Mouse (Mus musculus) heart, embryonic 15.5 days (tissue): ENCODE measurements at regions not wholly inside any gene's neighbourhood (a gene's known extent, or its start where the extent isn't known, plus 50 kb on each side); places are given as distances from the start of the nearest gene placed in this dataset.

Experiments
- ATAC-seq: fragments of 200-750 bp; cut with Nextera tagmentation; replicated peaks from 2 replicates; pipeline ENCODE4 v1.8.0; 2017; ENCODE audit warnings: low read depth, moderate TSS enrichment; ENCODE audit not compliant: insufficient number of reproducible peaks, insufficient read depth, low FRiP score
- H3K27ac ChIP-seq: fragments of 300-500 bp; sonication (generic); 2 replicates; pipeline ENCODE4 v1.5.1; 2015; ENCODE audit warnings: mild to moderate bottlenecking, inconsistent platforms
- H3K27me3 ChIP-seq: fragments of 300-500 bp; sonication (generic); 2 replicates; pipeline ENCODE4 v1.6.1; 2015; ENCODE audit warnings: inconsistent platforms
- H3K36me3 ChIP-seq: fragments of 300-500 bp; sonication (generic); 2 replicates; pipeline ENCODE4 v1.6.1; 2015; ENCODE audit warnings: mild to moderate bottlenecking, inconsistent platforms
- H3K4me1 ChIP-seq: fragments of 300-500 bp; sonication (generic); replicated peaks from 2 replicates; pipeline ENCODE4 v1.6.1; 2015; ENCODE audit warnings: inconsistent platforms
- H3K4me2 ChIP-seq: fragments of 300-500 bp; sonication (generic); 2 replicates; pipeline ENCODE4 v1.6.1; 2015; ENCODE audit warnings: inconsistent platforms, mild to moderate bottlenecking, moderate library complexity
- H3K4me3 ChIP-seq: fragments of 300-500 bp; sonication (generic); 2 replicates; pipeline ENCODE4 v1.5.1; 2015; ENCODE audit warnings: mild to moderate bottlenecking, inconsistent platforms
- H3K9ac ChIP-seq: fragments of 300-500 bp; sonication (generic); 2 replicates; pipeline ENCODE4 v1.6.1; 2015; ENCODE audit warnings: mild to moderate bottlenecking, inconsistent platforms
- H3K9me3 ChIP-seq: fragments of 300-500 bp; sonication (generic); replicated peaks from 2 replicates; pipeline ENCODE4 v1.6.1; 2016; ENCODE audit warnings: inconsistent platforms
- WGBS: fragments of 180-500 bp; shearing (Covaris S2); methylation state at CpG from one replicate; pipeline ENCODE4 v1.1.7; 2015; ENCODE audit warnings: mixed read lengths; 5-methylcytosine and 5-hydroxymethylcytosine counted together

- Histone ChIP-seq H3K4me1 (no peaks in the 10 kb centered on the region), H3K27ac (no peak overlapping the region), H3K27me3 (no peaks in the 10 kb centered on the region), H3K9me3 (no peaks in the 10 kb centered on the region), H3K4me2 (no peak overlapping the region), H3K4me3 (no peak overlapping the region), H3K9ac (no peak overlapping the region), H3K36me3 (no peaks in the 10 kb centered on the region)
- 71% methylated on average over 13 of the region's 13 CpGs for WGBS
- ATAC-seq: no peak
Measured at GRCm38 (mm10) chr15:86807296-86808080, 593.2 kb downstream of the Tbc1d22a start.

DNA sequence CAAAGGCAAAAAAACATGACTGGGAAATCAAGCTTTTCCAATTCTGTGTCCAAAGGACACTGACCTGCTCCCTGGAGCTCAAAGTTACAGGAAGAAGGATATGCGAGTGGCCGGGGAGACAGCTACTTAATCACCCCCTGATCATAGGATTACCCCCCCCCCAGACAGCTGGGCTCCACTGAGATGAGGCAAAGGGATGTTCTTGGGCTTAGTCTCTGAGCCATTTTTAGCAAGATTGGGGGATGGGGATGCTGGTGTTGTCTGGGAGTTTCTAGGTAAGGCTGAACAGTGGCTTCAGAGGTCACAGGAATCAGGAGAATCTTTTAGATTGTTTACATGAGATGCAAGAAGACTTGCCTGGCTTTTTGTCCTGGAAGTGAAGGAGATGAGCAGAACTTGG is 597.6 kb downstream of the Tbc1d22a start:
- H3K27me3 ChIP-seq: no peaks in the 10 kb centered on the region
- no peak overlapping the region for H3K4me3 ChIP-seq
- H3K36me3 ChIP-seq: no peaks in the 10 kb centered on the region
- no peak overlapping the region for H3K4me2 ChIP-seq
- H3K27ac ChIP-seq: no peak overlapping the region
- no peaks in the 10 kb centered on the region for H3K9me3 ChIP-seq
- 52% methylated on average over 2 of the region's 2 CpGs for WGBS
- no peak overlapping the region for H3K9ac ChIP-seq
- no peak for ATAC-seq
- no peaks in the 10 kb centered on the region for H3K4me1 ChIP-seq

GRCm38 (mm10) chr15:86814808-86815421 is 600.7 kb downstream of the Tbc1d22a start:
- H3K36me3 ChIP-seq: no peaks in the 10 kb centered on the region
- H3K4me3 ChIP-seq: no peak overlapping the region
- no peak for ATAC-seq
- no peaks in the 10 kb centered on the region for H3K4me1 ChIP-seq
- no peak overlapping the region for H3K4me2 ChIP-seq
- H3K27ac ChIP-seq: no peak overlapping the region
- no peaks in the 10 kb centered on the region for H3K27me3 ChIP-seq
- H3K9me3 ChIP-seq: no peaks in the 10 kb centered on the region
- H3K9ac ChIP-seq: no peak overlapping the region
- WGBS: 53% methylated on average over 8 of the region's 8 CpGs

DNA sequence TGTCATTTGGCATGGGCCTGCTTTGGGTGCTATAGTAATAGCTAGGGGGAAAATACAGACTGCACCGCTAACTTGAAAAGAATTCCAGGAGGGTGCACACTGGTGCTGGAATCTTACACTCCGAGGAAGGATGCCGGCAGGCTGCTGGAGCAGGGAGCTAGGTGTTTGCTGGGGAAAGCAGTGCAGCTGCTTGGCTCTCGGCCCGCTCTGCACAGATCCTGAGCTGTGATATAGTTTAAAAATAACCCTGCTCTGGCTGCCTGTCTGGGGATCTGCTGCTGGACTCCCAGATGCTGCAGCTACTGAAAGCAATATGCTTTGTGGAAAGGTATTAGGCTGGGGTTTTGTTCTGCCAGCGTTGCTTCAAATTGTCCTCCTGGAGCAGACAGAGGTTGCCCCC is 621.7 kb downstream of the Tbc1d22a start:
- Histone ChIP-seq H3K27me3 (no peaks in the 10 kb centered on the region), H3K4me2 (0 out of 2 replicates have a peak overlapping the region, but pooled peaks have one; percentile 7), H3K4me1 (peaks cover 12% of the 10 kb centered on the region), H3K9ac (no peak overlapping the region), H3K36me3 (no peaks in the 10 kb centered on the region), H3K4me3 (no peak overlapping the region), H3K27ac (no peak overlapping the region), H3K9me3 (no peaks in the 10 kb centered on the region)
- ATAC-seq: no peak
- 20% methylated on average over 6 of the region's 6 CpGs for WGBS

GRCm38 (mm10) chr15:86852161-86852870 is 638.1 kb downstream of the Tbc1d22a start:
- no peaks in the 10 kb centered on the region for H3K9me3 ChIP-seq
- H3K27me3 ChIP-seq: no peaks in the 10 kb centered on the region
- no peak overlapping the region for H3K4me3 ChIP-seq
- ATAC-seq: no peak
- no peak overlapping the region for H3K27ac ChIP-seq
- H3K9ac ChIP-seq: no peak overlapping the region
- no peaks in the 10 kb centered on the region for H3K36me3 ChIP-seq
- WGBS: 45% methylated on average over 11 of the region's 11 CpGs
- no peaks in the 10 kb centered on the region for H3K4me1 ChIP-seq
- no peak overlapping the region for H3K4me2 ChIP-seq

- no peaks in the 10 kb centered on the region for H3K36me3 ChIP-seq
- no peaks in the 10 kb centered on the region for H3K4me1 ChIP-seq
- no peak overlapping the region for H3K4me2 ChIP-seq
- H3K9me3 ChIP-seq: no peaks in the 10 kb centered on the region
- no peak for ATAC-seq
- 7% methylated on average over 3 of the region's 3 CpGs for WGBS
- H3K27me3 ChIP-seq: no peaks in the 10 kb centered on the region
- H3K9ac ChIP-seq: no peak overlapping the region
- no peak overlapping the region for H3K4me3 ChIP-seq
- no peak overlapping the region for H3K27ac ChIP-seq
Measured at GRCm38 (mm10) chr15:86858356-86858906, 644.2 kb downstream of the Tbc1d22a start.

DNA sequence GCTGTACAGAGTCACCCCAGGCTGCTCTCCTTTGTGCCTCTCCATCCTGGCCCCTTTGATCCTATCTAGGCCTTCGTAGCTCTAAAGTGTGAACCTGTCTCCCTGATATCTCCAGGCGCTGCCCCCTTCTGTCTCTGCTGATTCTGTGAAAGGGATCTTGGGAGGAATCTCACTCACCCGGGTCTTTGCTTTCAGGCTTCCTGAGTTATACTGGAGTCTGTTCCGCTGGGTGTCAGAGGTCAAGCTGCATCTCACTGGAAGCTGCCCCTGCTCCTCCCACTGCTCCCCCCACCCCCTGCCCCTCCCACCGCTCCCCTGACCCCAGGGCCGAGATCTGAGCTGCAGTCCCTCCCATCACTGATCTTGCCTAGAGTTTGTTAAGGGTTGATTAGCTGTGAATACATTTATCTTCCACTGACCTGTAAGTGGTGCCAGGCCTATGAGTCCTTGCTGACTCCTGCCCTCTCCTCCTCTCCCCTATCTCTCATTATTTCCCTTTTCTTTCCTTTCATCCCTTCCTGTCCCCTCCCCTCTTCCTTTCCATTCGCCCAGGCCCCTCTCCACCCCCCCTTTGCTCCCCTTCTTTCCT is 661.6 kb downstream of the Tbc1d22a start:
- Histone ChIP-seq H3K36me3 (no peaks in the 10 kb centered on the region), H3K4me3 (no peak overlapping the region), H3K27ac (no peak overlapping the region), H3K9me3 (no peaks in the 10 kb centered on the region), H3K4me1 (0 out of 2 replicates have a peak, but pooled peaks cover 3% of the 10 kb centered on the region), H3K27me3 (no peaks in the 10 kb centered on the region), H3K9ac (no peak overlapping the region), H3K4me2 (no peak overlapping the region)
- no peak for ATAC-seq
- 11% methylated on average over 7 of the region's 7 CpGs for WGBS

- no peaks in the 10 kb centered on the region for H3K9me3 ChIP-seq
- no peak overlapping the region for H3K4me2 ChIP-seq
- 52% methylated on average over 6 of the region's 6 CpGs for WGBS
- no peaks in the 10 kb centered on the region for H3K4me1 ChIP-seq
- H3K27me3 ChIP-seq: no peaks in the 10 kb centered on the region
- no peak overlapping the region for H3K4me3 ChIP-seq
- ATAC-seq: no peak
- H3K9ac ChIP-seq: no peak overlapping the region
- no peak overlapping the region for H3K27ac ChIP-seq
- H3K36me3 ChIP-seq: no peaks in the 10 kb centered on the region
Measured at GRCm38 (mm10) chr15:86896974-86897373, 647.1 kb upstream of the Fam19a5 start.

DNA sequence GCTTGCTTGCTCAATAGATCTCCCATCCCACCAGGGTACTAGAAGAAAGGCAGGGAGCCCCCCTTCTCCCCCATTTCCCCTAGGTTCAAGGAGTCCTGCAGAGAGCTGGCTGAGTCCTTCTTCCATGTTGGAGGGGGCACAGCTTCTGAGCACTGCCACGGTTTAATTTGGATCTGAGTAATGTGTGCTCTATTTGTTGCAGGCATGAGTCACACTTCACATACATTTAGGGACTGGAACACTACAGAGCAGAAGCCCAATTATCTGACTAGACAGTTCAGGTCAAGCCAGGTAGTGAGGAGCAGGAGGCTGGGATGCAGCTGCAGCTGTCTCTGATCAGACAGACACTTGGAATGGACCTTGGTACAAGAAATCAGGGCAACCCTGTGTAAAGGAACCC is 644.1 kb upstream of the Fam19a5 start:
- Histone ChIP-seq H3K36me3 (no peaks in the 10 kb centered on the region), H3K27me3 (no peaks in the 10 kb centered on the region), H3K27ac (no peak overlapping the region), H3K9ac (no peak overlapping the region), H3K4me2 (no peak overlapping the region), H3K4me1 (no peaks in the 10 kb centered on the region), H3K9me3 (no peaks in the 10 kb centered on the region), H3K4me3 (no peak overlapping the region)
- WGBS: 44% methylated on average over 1 of the region's 1 CpGs
- no peak for ATAC-seq

DNA sequence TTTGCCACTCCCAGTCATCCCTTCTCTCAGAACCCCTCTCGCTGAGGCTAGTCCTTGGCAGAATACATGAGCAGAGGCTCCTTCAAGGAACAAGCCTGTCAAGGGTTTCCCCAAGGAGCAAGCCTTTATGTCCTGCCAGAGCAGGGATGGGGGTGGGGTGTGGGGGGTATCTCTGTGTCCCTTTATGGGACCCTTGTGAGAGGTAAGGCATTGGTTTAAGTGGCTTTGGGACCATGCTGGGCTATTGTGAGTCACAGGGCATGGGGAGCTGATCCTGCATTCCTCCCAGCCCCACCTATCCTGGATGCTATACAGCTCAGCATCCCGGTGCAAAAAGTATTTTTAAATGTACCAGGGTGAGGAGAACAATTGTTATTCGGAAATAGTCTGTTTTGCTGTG is 641.1 kb upstream of the Fam19a5 start:
- Histone ChIP-seq H3K27ac (no peak overlapping the region), H3K36me3 (no peaks in the 10 kb centered on the region), H3K4me1 (no peaks in the 10 kb centered on the region), H3K9me3 (no peaks in the 10 kb centered on the region), H3K9ac (no peak overlapping the region), H3K27me3 (no peaks in the 10 kb centered on the region), H3K4me2 (no peak overlapping the region), H3K4me3 (no peak overlapping the region)
- 40% methylated on average over 3 of the region's 3 CpGs for WGBS
- ATAC-seq: no peak

- 73% methylated on average over 3 of the region's 3 CpGs for WGBS
- Histone ChIP-seq H3K27me3 (no peaks in the 10 kb centered on the region), H3K4me2 (no peak overlapping the region), H3K4me1 (no peaks in the 10 kb centered on the region), H3K9ac (no peak overlapping the region), H3K4me3 (no peak overlapping the region), H3K36me3 (no peaks in the 10 kb centered on the region), H3K9me3 (no peaks in the 10 kb centered on the region), H3K27ac (no peak overlapping the region)
- no peak for ATAC-seq
Measured at GRCm38 (mm10) chr15:86913276-86913675, 630.8 kb upstream of the Fam19a5 start.
